Mouse (Mus musculus) stomach, postnatal 0 days (tissue): Measurements from ENCODE around the gene Limk1. TPM values are rescaled to one million over a fixed set of nuclear protein-coding genes. Genes with fewer than 3 reads are reported as not detected.
A peak's percentile ranks its signal among the peaks of the same experiment; 100 is the strongest.

Experiments used
- ATAC-seq: fragments of 200-750 bp; cut with Nextera tagmentation; 2 replicates; pipeline ENCODE4 v1.8.0; 2017; ENCODE audit not compliant: low FRiP score, low TSS enrichment
- DNase-seq: peaks from one replicate; pipeline ENCODE4 v3.0.0-alpha.2; 2016; ENCODE audit warnings: low spot score
- H3K27ac ChIP-seq: fragments of 300-500 bp; sonication (generic); replicated peaks from 2 replicates; pipeline ENCODE4 v1.5.1; 2014; ENCODE audit warnings: mild to moderate bottlenecking, control low read depth
- H3K27me3 ChIP-seq: fragments of 300-500 bp; sonication (generic); 2 replicates; pipeline ENCODE4 v1.6.1; 2014; ENCODE audit warnings: low read length; ENCODE audit not compliant: control insufficient read depth, insufficient read depth
- H3K36me3 ChIP-seq: fragments of 300-500 bp; sonication (generic); 2 replicates; pipeline ENCODE4 v1.6.1; 2014; ENCODE audit warnings: low read length, mixed read lengths; ENCODE audit not compliant: control insufficient read depth, insufficient read depth
- H3K4me1 ChIP-seq: fragments of 300-500 bp; sonication (generic); replicated peaks from 2 replicates; pipeline ENCODE4 v1.6.1; 2014; ENCODE audit warnings: antibody characterized with exemption; ENCODE audit not compliant: control insufficient read depth, insufficient read depth
- H3K4me2 ChIP-seq: fragments of 300-500 bp; sonication (generic); replicated peaks from 2 replicates; pipeline ENCODE4 v1.6.1; 2014; ENCODE audit warnings: low read depth, mild to moderate bottlenecking, control low read depth, moderate library complexity
- H3K4me3 ChIP-seq: fragments of 300-500 bp; sonication (generic); 2 replicates; pipeline ENCODE4 v1.5.1; 2014; ENCODE audit warnings: low read depth, low read length, control low read depth
- H3K9ac ChIP-seq: fragments of 300-500 bp; sonication (generic); 2 replicates; pipeline ENCODE4 v1.6.1; 2014; ENCODE audit warnings: mild to moderate bottlenecking, low read length, control low read depth, mixed read lengths
- H3K9me3 ChIP-seq: fragments of 300-500 bp; sonication (generic); 2 replicates; pipeline ENCODE4 v1.6.1; 2016; ENCODE audit warnings: low read length; ENCODE audit not compliant: control insufficient read depth
- CTCF ChIP-seq: IDR thresholded peaks from 2 replicates; pipeline ENCODE4 v1.5.1; 2016; ENCODE audit warnings: antibody characterized with exemption, low read depth, mild to moderate bottlenecking, moderate library complexity
- EP300 ChIP-seq: optimal IDR thresholded peaks from 2 replicates; pipeline ENCODE3; 2016; ENCODE audit warnings: antibody characterized with exemption
- WGBS: fragments of 180-500 bp; shearing (Covaris S2); extraction: QIAGEN DNeasy Blood & Tissue Kit; methylation state at CpG from one replicate; pipeline ENCODE4 v1.1.7; 2014; 5-methylcytosine and 5-hydroxymethylcytosine counted together
- polyA plus RNA-seq: library from polyadenylated mRNA; unstranded; fragments of >200 nt; fragmentation: Nextera tagmentation; extraction: Ambion mirVana; gene quantifications from 2 replicates; pipeline ENCODE4 v1.2.1, GENCODE M21; 2015

Limk1 gene
- polyA plus RNA-seq, 1 experiment from 2014 or later, result 1.9 TPM

DNA sequence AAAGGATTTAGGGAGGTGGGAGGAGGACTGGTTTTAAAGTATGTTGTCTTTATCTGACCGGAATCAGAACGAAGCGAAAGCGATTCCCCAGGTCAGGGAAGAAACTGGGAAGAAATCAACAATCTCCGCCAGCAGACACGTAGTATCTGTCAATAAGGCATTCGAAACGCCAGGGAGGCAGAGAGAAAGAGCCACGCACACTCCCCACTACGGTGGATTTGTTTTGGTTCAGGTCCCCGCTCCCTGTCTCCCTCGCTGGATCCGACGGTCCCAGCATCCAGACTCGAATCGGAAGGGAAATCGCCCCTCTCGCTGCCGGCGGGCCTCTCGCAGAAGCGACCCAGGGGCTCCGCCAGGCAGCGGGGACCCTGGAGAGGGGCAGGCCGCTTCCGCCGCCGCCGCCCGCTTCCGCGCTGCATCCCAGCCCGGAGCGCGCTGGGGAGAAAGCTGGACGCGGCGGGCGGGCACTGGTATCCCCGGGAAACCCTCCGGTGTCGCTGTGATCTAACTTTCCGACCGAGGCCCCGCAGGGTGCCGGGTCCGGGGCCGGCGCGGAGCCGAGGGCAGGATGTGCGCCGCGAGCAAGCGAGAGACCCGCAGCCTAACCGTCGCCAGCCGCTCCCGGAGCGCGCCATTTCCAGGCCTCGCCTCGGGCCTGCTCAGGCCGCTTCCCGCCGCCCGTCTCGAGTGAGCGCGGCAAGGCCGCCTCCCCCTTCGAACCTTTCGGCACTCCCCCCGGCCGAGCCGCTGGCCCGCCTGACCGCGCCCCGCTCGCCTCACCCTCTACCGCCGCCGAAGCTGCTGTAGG is 49.7 kb downstream of the Limk1 start:
- Histone ChIP-seq H3K4me2 (peak overlapping the region; percentile 75), H3K9me3 (no peaks in the 10 kb centered on the region), H3K9ac (peak overlapping the region; percentile 99), H3K27me3 (no peaks in the 10 kb centered on the region), H3K27ac (peak overlapping the region; percentile 98), H3K36me3 (peaks cover 4% of the 10 kb centered on the region; the same call in 1 of the 2 replicates), H3K4me1 (no peaks in the 10 kb centered on the region), H3K4me3 (peak overlapping the region; percentile 98)
- ATAC-seq (peak; percentile 17; the same call in 1 of the 2 replicates), DNase-seq (no peak)
- WGBS, result under 1% methylated on average over 81 of the region's 85 CpGs
- no peak for TF ChIP-seq EP300
- no peak for TF ChIP-seq CTCF

DNA sequence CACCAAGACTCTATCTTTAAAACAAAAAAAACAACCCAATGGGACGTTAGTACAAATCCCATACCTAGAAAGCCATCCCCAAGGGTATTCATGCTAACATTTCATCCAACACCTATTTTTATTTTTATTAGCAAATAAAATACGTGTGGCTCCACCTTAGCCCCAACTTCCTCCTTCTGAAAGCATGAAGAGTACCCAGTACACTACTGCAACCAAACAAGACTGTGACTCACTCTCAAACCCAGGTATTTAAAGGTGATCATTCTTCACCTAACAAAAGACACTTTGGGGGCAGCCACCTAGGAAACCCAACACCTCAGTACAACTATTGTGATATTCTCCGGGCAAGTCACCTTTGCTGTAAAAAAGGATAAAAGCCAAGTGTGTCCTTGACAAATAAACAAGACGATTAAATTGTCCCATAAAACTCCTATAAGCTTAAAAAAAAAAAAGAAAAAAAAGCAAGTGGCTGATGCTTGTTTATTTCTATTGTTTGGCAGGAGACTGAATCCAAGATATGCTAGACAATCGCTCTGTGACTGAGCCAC is 50.5 kb downstream of the Limk1 start:
- TF ChIP-seq EP300 (no peak), CTCF (no peak)
- no peak for ATAC-seq
- Histone ChIP-seq H3K4me1 (no peaks in the 10 kb centered on the region), H3K4me3 (peak overlapping the region; percentile 98), H3K9ac (peak overlapping the region; percentile 99), H3K27ac (peak overlapping the region; percentile 98), H3K27me3 (no peaks in the 10 kb centered on the region), H3K36me3 (peaks cover 4% of the 10 kb centered on the region; the same call in 1 of the 2 replicates), H3K4me2 (peak overlapping the region; percentile 75), H3K9me3 (no peaks in the 10 kb centered on the region)
- WGBS, result 8% methylated on average over 5 of the region's 5 CpGs
- no peak for DNase-seq

DNA sequence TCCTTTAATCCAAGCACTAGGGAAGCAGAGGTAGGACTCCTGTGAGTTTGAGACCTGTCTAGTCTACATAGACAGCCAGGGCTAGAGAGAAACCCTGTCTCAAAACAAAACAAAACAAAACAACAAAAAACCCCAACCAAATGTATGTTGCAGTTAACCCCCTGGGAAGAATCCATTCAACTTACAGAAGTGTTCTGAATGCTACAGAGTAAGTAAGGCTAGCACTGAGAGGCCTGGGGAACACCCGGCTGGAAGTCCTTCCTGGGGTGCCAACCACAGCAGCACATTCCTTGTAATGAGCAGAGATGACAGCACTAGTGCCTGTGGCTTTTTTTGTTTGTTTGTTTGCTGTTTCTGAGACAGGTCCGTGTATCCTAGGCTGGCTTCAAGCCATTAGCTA is 55.6 kb downstream of the Limk1 start:
- no peaks in the 10 kb centered on the region for H3K4me1 ChIP-seq
- H3K4me3 ChIP-seq, result no peak overlapping the region
- no peak overlapping the region for H3K27ac ChIP-seq
- no peaks in the 10 kb centered on the region for H3K9me3 ChIP-seq
- DNase-seq (no peak), ATAC-seq (no peak)
- no peaks in the 10 kb centered on the region for H3K27me3 ChIP-seq
- WGBS, result 59% methylated on average over 2 of the region's 2 CpGs
- peaks cover 8% of the 10 kb centered on the region; the same call in 1 of the 2 replicates for H3K36me3 ChIP-seq
- no peak overlapping the region for H3K4me2 ChIP-seq
- no peak for TF ChIP-seq EP300
- TF ChIP-seq CTCF, result no peak
- H3K9ac ChIP-seq, result no peak overlapping the region

DNA sequence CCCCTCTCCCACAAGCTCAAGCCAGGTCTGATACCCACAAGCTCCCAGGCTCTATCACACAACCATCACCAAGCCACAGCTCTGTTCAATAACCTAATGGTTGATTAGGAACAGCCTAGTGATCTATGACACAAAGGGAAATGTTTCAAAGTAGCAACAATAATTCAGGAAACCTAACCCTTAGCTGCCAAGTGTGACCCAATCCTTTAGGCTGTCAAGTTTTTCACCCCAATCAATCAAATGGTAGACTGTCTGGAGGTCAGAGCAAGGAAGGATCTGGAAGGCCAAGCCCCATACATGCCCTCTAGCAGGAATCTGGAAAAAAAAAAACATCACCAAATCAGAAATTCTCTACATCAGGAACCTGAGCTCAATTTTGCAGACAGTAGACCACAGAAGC is 57.6 kb downstream of the Limk1 start:
- no peaks in the 10 kb centered on the region for H3K4me1 ChIP-seq
- H3K27me3 ChIP-seq, result no peaks in the 10 kb centered on the region
- H3K9ac ChIP-seq, result no peak overlapping the region
- no peak overlapping the region for H3K4me3 ChIP-seq
- H3K27ac ChIP-seq, result no peak overlapping the region
- H3K9me3 ChIP-seq, result no peaks in the 10 kb centered on the region
- no peak for TF ChIP-seq CTCF
- no peak for TF ChIP-seq EP300
- no peak overlapping the region for H3K4me2 ChIP-seq
- ATAC-seq, result no peak
- peaks cover 9% of the 10 kb centered on the region; the same call in 1 of the 2 replicates for H3K36me3 ChIP-seq
- DNase-seq, result no peak

DNA sequence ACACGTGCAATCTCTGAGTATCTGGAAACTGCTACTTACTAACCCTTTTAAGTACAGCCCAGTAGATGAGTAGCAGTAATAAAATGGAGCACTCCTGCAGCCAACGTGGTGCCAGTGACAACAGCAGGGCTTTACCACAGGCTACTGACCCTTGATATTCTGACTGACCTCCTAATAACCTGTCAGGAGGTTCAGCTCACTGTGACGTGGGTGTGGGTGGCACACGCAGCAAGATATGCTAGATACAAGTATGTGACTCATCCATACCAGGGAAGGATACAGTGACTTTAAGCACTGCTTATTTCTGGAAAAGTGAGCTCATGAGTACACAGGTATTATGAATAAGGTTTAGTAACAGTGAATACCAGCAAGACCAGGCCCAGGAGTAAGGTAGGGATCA is 58.9 kb downstream of the Limk1 start:
- TF ChIP-seq EP300 (no peak), CTCF (no peak)
- peak; percentile 47 for DNase-seq
- Histone ChIP-seq H3K9ac (no peak overlapping the region), H3K4me2 (no peak overlapping the region), H3K36me3 (peaks cover 17% of the 10 kb centered on the region; the same call in 1 of the 2 replicates), H3K4me1 (no peaks in the 10 kb centered on the region), H3K27me3 (no peaks in the 10 kb centered on the region), H3K27ac (no peak overlapping the region), H3K9me3 (no peaks in the 10 kb centered on the region), H3K4me3 (no peak overlapping the region)
- WGBS, result 44% methylated on average over 4 of the region's 4 CpGs
- peak; percentile 85 for ATAC-seq

DNA sequence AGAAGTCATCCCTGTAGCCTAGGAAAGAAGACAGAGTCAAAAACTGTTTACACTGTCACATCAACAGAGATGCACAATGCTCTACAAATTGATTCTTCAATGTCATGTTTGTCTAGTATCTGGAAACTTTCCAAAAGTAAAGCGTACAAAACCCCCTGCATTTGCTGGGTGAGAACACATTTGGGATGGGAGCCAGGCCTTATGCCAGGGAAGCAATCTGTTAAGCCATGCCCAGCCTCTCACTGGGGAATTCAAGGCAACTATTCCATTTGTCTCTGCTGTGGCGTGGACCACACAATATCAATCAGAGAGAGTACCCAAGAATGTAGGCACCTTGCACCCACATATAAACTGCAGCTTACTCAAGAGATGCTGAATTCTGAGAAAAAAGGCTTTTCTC is 66.3 kb downstream of the Limk1 start:
- TF ChIP-seq CTCF (no peak), EP300 (no peak)
- Histone ChIP-seq H3K27ac (no peak overlapping the region), H3K4me1 (no peaks in the 10 kb centered on the region), H3K4me3 (no peak overlapping the region), H3K9me3 (no peaks in the 10 kb centered on the region), H3K4me2 (no peak overlapping the region), H3K27me3 (no peaks in the 10 kb centered on the region), H3K9ac (no peak overlapping the region), H3K36me3 (peaks cover 49% of the 10 kb centered on the region)
- ATAC-seq (no peak), DNase-seq (no peak)
- 54% methylated on average over 2 of the region's 2 CpGs for WGBS
